Mouse (Mus musculus) kidney, embryonic 16.5 days (tissue): ENCODE measurements around the gene Cysltr2. TPM values are rescaled to one million over a fixed set of nuclear protein-coding genes. Genes with fewer than 3 reads are reported as not detected.

Source experiments
- ATAC-seq: fragments of 200-750 bp; cut with Nextera tagmentation; 2 replicates; pipeline ENCODE4 v1.8.0; 2017; ENCODE audit warnings: moderate TSS enrichment; ENCODE audit not compliant: low FRiP score, low TSS enrichment
- H3K27ac ChIP-seq: fragments of 300-500 bp; sonication (generic); 2 replicates; pipeline ENCODE4 v1.5.1; 2014; ENCODE audit warnings: low read length
- H3K27me3 ChIP-seq: fragments of 300-500 bp; sonication (generic); 2 replicates; pipeline ENCODE4 v1.6.1; 2014; ENCODE audit warnings: low read length, control low read depth, mixed read lengths; ENCODE audit not compliant: insufficient read depth
- H3K36me3 ChIP-seq: fragments of 300-500 bp; sonication (generic); 2 replicates; pipeline ENCODE4 v1.6.1; 2014; ENCODE audit warnings: low read length, control low read depth, mixed read lengths; ENCODE audit not compliant: insufficient read depth
- H3K4me1 ChIP-seq: fragments of 300-500 bp; sonication (generic); 2 replicates; pipeline ENCODE4 v1.6.1; 2014; ENCODE audit warnings: low read length, control low read depth, mixed read lengths; ENCODE audit not compliant: insufficient read depth
- H3K4me2 ChIP-seq: fragments of 300-500 bp; sonication (generic); replicated peaks from 2 replicates; pipeline ENCODE4 v1.6.1; 2014; ENCODE audit warnings: low read depth, low read length
- H3K4me3 ChIP-seq: fragments of 300-500 bp; sonication (generic); 2 replicates; pipeline ENCODE4 v1.5.1; 2014; ENCODE audit warnings: mild to moderate bottlenecking, low read length
- H3K9ac ChIP-seq: fragments of 300-500 bp; sonication (generic); replicated peaks from 2 replicates; pipeline ENCODE4 v1.6.1; 2014; ENCODE audit warnings: low read length
- H3K9me3 ChIP-seq: fragments of 300-500 bp; sonication (generic); 2 replicates; pipeline ENCODE4 v1.6.1; 2016; ENCODE audit warnings: low read length, control low read depth
- WGBS: fragments of 180-500 bp; shearing (Covaris S2); extraction: QIAGEN DNeasy Blood & Tissue Kit; methylation state at CpG from one replicate; pipeline ENCODE4 v1.1.7; 2014; 5-methylcytosine and 5-hydroxymethylcytosine counted together
- polyA plus RNA-seq: library from polyadenylated mRNA; unstranded; fragments of >200 nt; fragmentation: Nextera tagmentation; extraction: Ambion mirVana; gene quantifications from 2 replicates; pipeline ENCODE4 v1.2.1, GENCODE M21; 2015

Cysltr2 gene
- polyA plus RNA-seq, 1 experiment from 2014 or later, result 0.50 TPM

GRCm38 (mm10) chr14:73000325-73000724 is 48.6 kb downstream of the Cysltr2 start:
- Histone ChIP-seq H3K4me1 (no peaks in the 10 kb centered on the region), H3K27me3 (no peaks in the 10 kb centered on the region), H3K4me2 (no peak overlapping the region), H3K9me3 (no peaks in the 10 kb centered on the region), H3K9ac (no peak overlapping the region), H3K27ac (no peak overlapping the region), H3K36me3 (no peaks in the 10 kb centered on the region), H3K4me3 (no peak overlapping the region)
- 34% methylated on average over 10 of the region's 10 CpGs for WGBS
- ATAC-seq, result peak; percentile 19; the same call in 1 of the 2 replicates

- Histone ChIP-seq H3K4me2 (no peak overlapping the region), H3K36me3 (no peaks in the 10 kb centered on the region), H3K27me3 (no peaks in the 10 kb centered on the region), H3K9me3 (no peaks in the 10 kb centered on the region), H3K27ac (no peak overlapping the region), H3K4me1 (no peaks in the 10 kb centered on the region), H3K9ac (no peak overlapping the region), H3K4me3 (no peak overlapping the region)
- ATAC-seq, result no peak
- WGBS, result 81% methylated on average over 6 of the region's 6 CpGs
Observed at GRCm38 (mm10) chr14:72998111-72998510, 50.8 kb downstream of the Cysltr2 start.

GRCm38 (mm10) chr14:72986044-72986443 is 62.9 kb downstream of the Cysltr2 start:
- Histone ChIP-seq H3K4me3 (no peak overlapping the region), H3K4me1 (peaks cover 9% of the 10 kb centered on the region; the same call in 1 of the 2 replicates), H3K9me3 (no peaks in the 10 kb centered on the region), H3K27ac (no peak overlapping the region), H3K36me3 (no peaks in the 10 kb centered on the region), H3K4me2 (no peak overlapping the region), H3K9ac (no peak overlapping the region), H3K27me3 (no peaks in the 10 kb centered on the region)
- WGBS, result 34% methylated on average over 2 of the region's 2 CpGs
- no peak; the same call in 1 of the 2 replicates for ATAC-seq

- H3K4me1 ChIP-seq, result peaks cover 9% of the 10 kb centered on the region; the same call in 1 of the 2 replicates
- no peak overlapping the region for H3K4me3 ChIP-seq
- ATAC-seq, result no peak
- H3K27ac ChIP-seq, result no peak overlapping the region
- WGBS, result 88% methylated on average over 5 of the region's 5 CpGs
- no peaks in the 10 kb centered on the region for H3K9me3 ChIP-seq
- H3K27me3 ChIP-seq, result no peaks in the 10 kb centered on the region
- no peak overlapping the region for H3K9ac ChIP-seq
- no peaks in the 10 kb centered on the region for H3K36me3 ChIP-seq
- no peak overlapping the region for H3K4me2 ChIP-seq
Observed at GRCm38 (mm10) chr14:72985113-72985512, 63.8 kb downstream of the Cysltr2 start.

- no peaks in the 10 kb centered on the region for H3K9me3 ChIP-seq
- peaks cover 9% of the 10 kb centered on the region; the same call in 1 of the 2 replicates for H3K4me1 ChIP-seq
- no peaks in the 10 kb centered on the region for H3K27me3 ChIP-seq
- H3K9ac ChIP-seq, result no peak overlapping the region
- H3K4me3 ChIP-seq, result peak overlapping the region; percentile 12; the same call in 1 of the 2 replicates
- no peaks in the 10 kb centered on the region for H3K36me3 ChIP-seq
- WGBS, result 8% methylated on average over 11 of the region's 11 CpGs
- H3K4me2 ChIP-seq, result peak overlapping the region; percentile 40
- no peak overlapping the region for H3K27ac ChIP-seq
- ATAC-seq, result peak; percentile 75
Observed at GRCm38 (mm10) chr14:72983456-72983855, 65.5 kb downstream of the Cysltr2 start.

GRCm38 (mm10) chr14:72982981-72983436 is 65.9 kb downstream of the Cysltr2 start:
- peak; percentile 32; the same call in 1 of the 2 replicates for ATAC-seq
- no peak overlapping the region for H3K27ac ChIP-seq

GRCm38 (mm10) chr14:72980761-72981160 is 68.2 kb downstream of the Cysltr2 start:
- no peak overlapping the region for H3K9ac ChIP-seq
- 72% methylated on average over 3 of the region's 3 CpGs for WGBS
- H3K9me3 ChIP-seq, result no peaks in the 10 kb centered on the region
- no peaks in the 10 kb centered on the region for H3K36me3 ChIP-seq
- peaks cover 9% of the 10 kb centered on the region; the same call in 1 of the 2 replicates for H3K4me1 ChIP-seq
- H3K4me2 ChIP-seq, result no peak overlapping the region
- ATAC-seq, result no peak
- no peak overlapping the region for H3K27ac ChIP-seq
- no peaks in the 10 kb centered on the region for H3K27me3 ChIP-seq
- H3K4me3 ChIP-seq, result no peak overlapping the region

More at GRCm38 (mm10) chr14:72982981-72983436, 65.9 kb downstream of the Cysltr2 start:
- no peaks in the 10 kb centered on the region for H3K9me3 ChIP-seq
- H3K9ac ChIP-seq, result no peak overlapping the region
- H3K27me3 ChIP-seq, result no peaks in the 10 kb centered on the region
- peak overlapping the region; percentile 40 for H3K4me2 ChIP-seq
- peak overlapping the region; percentile 12; the same call in 1 of the 2 replicates for H3K4me3 ChIP-seq
- 53% methylated on average over 12 of the region's 12 CpGs for WGBS
- peaks cover 9% of the 10 kb centered on the region; the same call in 1 of the 2 replicates for H3K4me1 ChIP-seq
- no peaks in the 10 kb centered on the region for H3K36me3 ChIP-seq

- Histone ChIP-seq H3K9me3 (no peaks in the 10 kb centered on the region), H3K4me1 (peaks cover 8% of the 10 kb centered on the region; the same call in 1 of the 2 replicates), H3K27me3 (no peaks in the 10 kb centered on the region), H3K36me3 (no peaks in the 10 kb centered on the region), H3K4me2 (no peak overlapping the region), H3K4me3 (no peak overlapping the region), H3K27ac (no peak overlapping the region), H3K9ac (no peak overlapping the region)
- no peak for ATAC-seq
- 98% methylated on average over 29 of the region's 29 CpGs for WGBS
Observed at GRCm38 (mm10) chr14:72980106-72980505, 68.8 kb downstream of the Cysltr2 start.

GRCm38 (mm10) chr14:72976111-72976510 is 72.8 kb downstream of the Cysltr2 start:
- whole genome bisulfite sequencing, result 53% methylated on average over 2 of the region's 2 CpGs
- ATAC-seq, result no peak
- Histone ChIP-seq H3K36me3 (no peaks in the 10 kb centered on the region), H3K4me1 (no peaks in the 10 kb centered on the region), H3K9me3 (no peaks in the 10 kb centered on the region), H3K4me3 (no peak overlapping the region), H3K27ac (no peak overlapping the region), H3K9ac (no peak overlapping the region), H3K27me3 (no peaks in the 10 kb centered on the region), H3K4me2 (no peak overlapping the region)
